8 mouse cellular contexts compared by ENCODE assay signal in the genomic region with DNA sequence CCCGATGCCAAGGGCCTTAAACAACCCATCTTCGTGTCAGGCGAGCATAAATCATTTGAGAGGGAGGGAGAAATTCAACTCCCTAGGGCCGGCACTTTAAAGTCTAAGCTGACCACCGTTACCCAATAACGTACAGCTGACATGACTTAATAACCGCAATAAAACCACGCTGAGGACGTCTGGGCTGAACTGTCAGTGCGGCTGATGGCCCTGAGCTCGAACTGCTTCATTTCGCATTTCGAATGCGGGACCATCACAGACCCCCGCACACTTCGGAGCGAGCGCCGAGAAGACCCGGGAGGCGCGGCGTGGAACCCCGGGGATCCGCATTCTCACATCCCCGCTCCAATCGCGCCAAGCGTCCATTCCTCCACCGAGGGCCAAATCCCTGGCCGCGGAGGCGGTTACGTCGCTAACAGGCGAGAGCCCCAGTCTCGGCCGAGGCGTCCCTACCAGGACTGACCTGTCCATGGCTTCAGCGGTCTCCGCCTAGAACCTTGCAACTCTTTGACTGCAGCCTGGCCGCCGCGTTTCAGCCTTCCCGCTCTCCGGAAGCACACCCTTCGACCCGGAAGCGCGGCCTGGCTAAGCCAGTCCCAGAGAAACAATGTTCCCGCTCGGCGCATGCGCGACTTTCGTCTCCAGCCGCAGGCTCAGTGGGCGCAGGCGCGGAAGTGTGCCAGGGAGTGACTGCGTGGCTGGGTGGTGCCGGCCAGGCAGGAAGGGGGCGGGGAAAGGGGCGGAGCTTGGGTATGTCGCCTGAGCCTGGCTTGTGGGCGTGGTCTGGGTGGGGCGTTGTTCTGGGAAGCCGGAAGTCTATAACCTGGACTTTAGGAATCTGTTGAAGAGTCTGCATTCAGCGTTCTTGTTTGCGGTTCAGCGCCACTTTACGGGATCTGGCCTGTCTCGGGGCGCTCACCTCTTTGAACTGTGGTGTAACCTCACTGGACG. TPM values are rescaled to one million over a fixed set of nuclear protein-coding genes. Genes with fewer than 3 reads are reported as not detected.
DNase-seq lines count a peak whose midpoint lies in the region; ATAC-seq and TF ChIP-seq lines count a peak whose summit lies in the region.

A gene (minus strand): TSS at position 565 of the 951 bp plus-strand sequence.

- peak; percentile 100 for DNase-seq in MN1 (ENCODE audit: low spot score)
- DNase-seq in cerebellum, adult 9-10 months, result peak; percentile 100
- peak; percentile 100 for DNase-seq in hindbrain, embryonic 10.5 days (ENCODE audit: low spot score)
- DNase-seq in layer of hippocampus, adult 9-11 months, result peak; percentile 99
- DNase-seq in lung, postnatal 0 days (ENCODE audit: low spot score), result peak; percentile 99
- DNase-seq in ovary, postnatal 14 days (ENCODE audit: low spot score), result peak; percentile 100
- DNase-seq in thymus, postnatal 14 days, result peak; percentile 100

- H3K27me3 ChIP-seq in hindbrain, embryonic 10.5 days (ENCODE audit: insufficient read depth, poor library complexity, severe bottlenecking), result no peaks in the 10 kb centered on the region
- no peaks in the 10 kb centered on the region for H3K27me3 ChIP-seq in lung, postnatal 0 days (replicated peaks; ENCODE audit: insufficient read depth, low read length)

- peak within 1 kb of the TSS; percentile 80 for H3K4me2 ChIP-seq in lung, postnatal 0 days (replicated peaks; ENCODE audit: low read depth, low read length)

- peak within 1 kb of the TSS; percentile 91 for H3K27ac ChIP-seq in hindbrain, embryonic 10.5 days
- peak within 1 kb of the TSS; percentile 83 for H3K27ac ChIP-seq in lung, postnatal 0 days (ENCODE audit: low read length)

- peak within 1 kb of the TSS; percentile 73 for H3K9ac ChIP-seq in lung, postnatal 0 days (replicated peaks; ENCODE audit: low read depth)

- peaks cover 32% of the 10 kb centered on the region for H3K36me3 ChIP-seq in hindbrain, embryonic 10.5 days
- no peaks in the 10 kb centered on the region for H3K36me3 ChIP-seq in lung, postnatal 0 days (ENCODE audit: insufficient read depth, low read length)

- TF ChIP-seq EP300 in lung, postnatal 0 days (IDR thresholded peaks at IDR 0.05), result no peak

- H3K9me3 ChIP-seq in hindbrain, embryonic 10.5 days, result no peaks in the 10 kb centered on the region
- no peaks in the 10 kb centered on the region for H3K9me3 ChIP-seq in lung, postnatal 0 days (ENCODE audit: low read length)

- peaks cover 23% of the 10 kb centered on the region for H3K4me1 ChIP-seq in hindbrain, embryonic 10.5 days (replicated peaks)
- H3K4me1 ChIP-seq in lung, postnatal 0 days (ENCODE audit: insufficient read depth, low read depth, low read length), result peaks cover 5% of the 10 kb centered on the region; the same call in 1 of the 2 replicates

- ATAC-seq in frontal cortex, adult (ENCODE audit: low TSS enrichment), result peak; percentile 98
- ATAC-seq in lung, postnatal 0 days, result peak; percentile 98

- peak within 1 kb of the TSS; percentile 84 for H3K4me3 ChIP-seq in hindbrain, embryonic 10.5 days
- peak within 1 kb of the TSS; percentile 84 for H3K4me3 ChIP-seq in lung, postnatal 0 days (ENCODE audit: low read depth, low read length)

- under 1% methylated on average over 75 of the region's 75 CpGs for WGBS in hindbrain, embryonic 10.5 days
- 1% methylated on average over 75 of the region's 75 CpGs for WGBS in lung, postnatal 0 days

- 0 out of 2 replicates have a peak, but pooled peaks have one; percentile 6 for TF ChIP-seq CTCF in lung, postnatal 0 days (IDR thresholded peaks at IDR 0.05)

RNA-seq across cellular contexts. Expression of the gene that starts here (rescaled TPM):
- polyA plus RNA-seq in hindbrain, embryonic 10.5 days (2016; fragmentation: Nextera tagmentation; extraction: Ambion mirVana), result 70.6 and 94.1 TPM in 2 replicates
- 15.2 and 17.3 TPM in 2 replicates for polyA plus RNA-seq in lung, postnatal 0 days (2015; fragmentation: Nextera tagmentation; extraction: Ambion mirVana)

Comparison
In these comparisons a context has a peak if more than half of its experiments do, and no peak if none do; other contexts are left out.
1. Peak in every context shown above with its lines: DNase-seq, ATAC-seq, H3K4me3 ChIP-seq and H3K27ac ChIP-seq.